Mouse (Mus musculus) olfactory bulb, adult 2 months (tissue): ENCODE data around the gene Rsu1.

Experiments
- CTCF ChIP-seq: fragments of 200-500 bp; IDR thresholded peaks from 2 replicates; pipeline ENCODE4 v1.5.1; 2012; ENCODE audit warnings: low read depth, mild to moderate bottlenecking, low read length, moderate library complexity; ENCODE audit not compliant: insufficient read depth
- POLR2A ChIP-seq: fragments of 200-500 bp; IDR thresholded peaks from 2 replicates; pipeline ENCODE4 v1.6.1; 2012; ENCODE audit warnings: mild to moderate bottlenecking, low read depth, low read length, moderate library complexity; ENCODE audit not compliant: insufficient read depth

DNA sequence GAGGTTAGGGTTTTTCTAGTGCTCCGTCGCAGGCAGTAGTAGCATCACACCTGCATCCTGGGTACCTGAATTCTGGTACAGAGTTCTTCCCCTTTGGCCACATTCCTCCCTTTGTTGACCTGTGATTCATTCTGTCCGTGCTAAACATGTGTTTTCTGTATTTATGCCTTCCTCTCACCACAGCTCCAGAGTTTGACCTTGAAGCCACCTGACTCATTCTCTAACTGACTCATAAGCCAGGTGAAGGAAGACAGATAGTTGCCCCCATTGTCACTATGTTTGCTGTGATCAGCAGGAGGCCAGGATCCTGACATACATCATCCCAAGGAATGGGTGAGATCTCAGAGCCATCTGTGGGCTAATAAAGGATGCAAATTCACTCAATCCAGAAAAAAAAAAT is 32.2 kb upstream of the Rsu1 start:
- no peak for TF ChIP-seq CTCF
- TF ChIP-seq POLR2A = no peak
